Mouse (Mus musculus): ENCODE measurements around the gene Ntrk3. TPM values are rescaled to one million over a fixed set of nuclear protein-coding genes. Genes with fewer than 3 reads are reported as not detected.

The Ntrk3 gene
- total RNA-seq, 1 experiment from 2014 or later: 38.2 TPM

DNA sequence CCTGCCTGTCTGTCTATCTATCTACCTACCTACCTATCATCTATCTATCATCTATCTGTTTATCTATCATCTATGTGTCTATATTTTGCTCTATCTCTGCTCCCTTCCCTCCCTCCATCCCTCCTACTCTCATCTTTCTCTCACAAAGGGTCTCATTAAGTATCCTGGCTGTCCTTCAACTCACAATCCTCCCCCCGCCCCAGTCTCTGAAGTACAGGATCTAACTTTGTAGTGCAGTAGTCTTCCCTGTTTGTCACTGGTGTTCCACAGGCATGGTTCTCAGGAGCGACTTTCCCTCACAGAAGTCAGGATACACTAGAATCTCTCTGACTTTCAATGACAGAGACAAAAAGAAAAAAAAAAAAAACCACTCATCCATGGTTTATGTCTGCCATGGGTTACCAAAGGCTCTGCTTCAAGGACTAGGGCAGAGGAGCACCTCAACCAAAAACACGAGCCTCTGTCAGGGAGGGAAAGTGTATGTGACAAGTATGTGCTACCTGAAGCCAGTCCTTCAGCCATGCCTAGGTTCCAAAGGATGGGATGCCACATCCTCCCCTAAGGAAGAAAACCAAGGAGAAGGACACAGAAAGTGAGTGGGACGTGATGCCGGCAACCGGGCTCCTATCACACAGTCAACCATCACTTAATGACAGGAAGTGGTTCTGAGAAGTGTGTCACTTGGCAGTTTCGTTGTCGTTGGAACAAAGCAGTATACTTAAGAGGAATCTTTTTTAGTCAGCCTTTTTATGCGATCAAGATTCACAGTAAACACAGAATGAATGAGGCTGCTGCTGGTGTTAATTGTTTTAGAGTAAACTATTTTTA lies 16.6 kb downstream of the Ntrk3 start:
- DNase-seq: no peak

DNA sequence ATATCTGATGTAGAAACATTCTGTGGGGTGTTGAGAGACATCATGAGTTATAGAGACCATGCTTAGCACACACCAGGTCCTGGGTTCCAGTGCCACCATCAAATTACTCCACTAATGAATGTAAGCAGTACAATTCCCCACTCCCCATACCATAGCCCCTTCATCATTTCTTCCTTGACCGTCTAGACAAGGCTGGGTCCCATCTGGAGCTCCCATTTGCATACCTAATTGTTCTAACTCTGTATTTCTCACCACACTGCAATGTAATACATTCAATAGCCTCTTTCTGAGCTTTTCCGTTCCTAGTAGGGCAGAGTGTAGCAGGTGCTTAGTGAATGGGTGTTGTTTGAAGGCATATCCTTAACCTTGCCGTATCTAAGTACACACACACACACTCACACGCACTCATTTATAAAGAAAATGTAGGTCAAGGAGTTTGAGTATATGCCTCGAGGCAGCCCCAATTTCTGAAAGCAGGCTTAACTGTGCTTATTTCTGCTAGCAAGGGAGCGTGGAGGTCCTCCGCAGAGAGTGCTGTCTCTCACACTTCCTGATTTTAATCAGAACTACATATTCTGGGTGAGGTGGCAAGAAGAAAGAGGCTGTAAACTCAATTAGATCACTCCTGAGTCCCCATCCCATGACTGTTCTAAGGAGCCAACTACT lies 17.9 kb downstream of the Ntrk3 start:
- DNase-seq: no peak

DNA sequence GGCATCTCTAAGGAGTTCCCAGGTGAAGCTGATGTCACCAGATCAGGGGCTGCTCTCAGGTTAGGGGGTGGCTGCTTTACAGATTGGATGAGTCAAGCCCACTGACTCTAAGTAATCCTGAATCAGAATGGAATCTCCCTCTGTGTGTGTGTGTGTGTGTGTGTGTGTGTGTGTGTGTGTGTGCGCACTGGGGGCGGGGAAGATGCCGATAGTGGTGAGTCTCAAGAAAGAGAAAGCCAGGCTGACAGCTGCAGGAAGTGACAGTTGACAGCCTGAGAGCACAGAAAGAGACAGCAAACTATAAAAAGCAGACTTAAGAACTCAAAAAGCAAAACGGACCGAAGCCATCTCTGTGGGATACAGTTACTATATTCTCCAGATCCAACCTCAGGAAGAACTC lies 18.7 kb downstream of the Ntrk3 start:
- DNase-seq: no peak

DNA sequence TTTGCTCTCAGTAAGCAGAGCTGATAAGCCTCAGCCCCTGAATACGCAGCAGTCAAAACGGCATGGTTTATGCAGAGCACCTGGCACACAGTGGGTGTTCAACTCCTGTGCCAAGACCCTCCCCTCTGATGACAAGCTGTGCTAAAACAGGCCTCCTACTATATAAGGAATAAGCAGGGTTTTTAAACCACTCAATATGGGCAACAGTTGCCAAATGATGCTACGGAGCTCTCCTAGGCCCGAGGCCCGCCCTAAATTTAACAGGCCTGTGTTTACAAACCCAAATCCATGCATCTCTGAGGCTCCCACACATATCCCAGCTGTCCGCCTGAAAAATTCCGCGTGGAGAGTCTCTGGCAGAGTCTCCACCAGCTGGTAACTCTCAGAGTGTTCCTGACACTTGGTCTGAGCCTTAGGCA lies 19.6 kb downstream of the Ntrk3 start:
- no peak for DNase-seq

DNA sequence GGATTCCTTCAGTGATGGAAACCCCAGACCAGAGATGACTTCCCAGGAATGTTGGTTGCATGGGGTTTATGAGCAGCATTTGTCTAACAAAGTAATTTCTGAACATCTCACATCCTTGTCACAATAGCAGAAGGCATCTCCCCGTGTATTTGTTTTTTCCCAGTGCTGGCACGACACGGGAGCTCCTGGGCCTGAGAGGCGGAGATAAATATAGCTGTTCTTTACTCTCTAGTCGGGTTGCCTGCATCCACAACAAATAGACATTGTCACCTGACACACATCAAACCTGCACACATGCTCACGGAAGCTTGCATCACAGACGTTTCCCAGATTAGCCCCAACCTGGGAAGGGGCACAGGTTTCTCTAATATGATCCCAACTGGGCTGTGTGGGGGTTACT lies 30.1 kb downstream of the Ntrk3 start:
- no peak for DNase-seq

DNA sequence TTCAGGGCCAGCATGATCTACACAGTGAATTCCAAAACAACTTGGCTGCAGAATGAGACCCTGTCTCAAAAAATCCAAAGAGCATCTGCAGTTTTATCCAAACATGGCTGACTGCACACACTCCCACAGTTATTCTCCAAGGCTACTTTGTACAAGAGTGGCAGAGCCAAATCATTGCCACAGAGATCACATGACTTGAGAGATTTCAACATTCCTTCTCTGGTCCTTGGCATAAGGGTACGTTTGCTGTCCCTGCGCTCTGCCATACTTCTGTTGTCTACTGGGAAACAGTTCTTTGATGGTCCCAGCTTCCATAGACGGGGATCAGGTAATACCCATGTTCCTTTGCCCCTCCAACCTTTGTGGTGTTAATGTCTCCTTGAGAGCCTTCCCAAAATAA lies 30.7 kb downstream of the Ntrk3 start:
- peak; percentile 30 for DNase-seq

DNA sequence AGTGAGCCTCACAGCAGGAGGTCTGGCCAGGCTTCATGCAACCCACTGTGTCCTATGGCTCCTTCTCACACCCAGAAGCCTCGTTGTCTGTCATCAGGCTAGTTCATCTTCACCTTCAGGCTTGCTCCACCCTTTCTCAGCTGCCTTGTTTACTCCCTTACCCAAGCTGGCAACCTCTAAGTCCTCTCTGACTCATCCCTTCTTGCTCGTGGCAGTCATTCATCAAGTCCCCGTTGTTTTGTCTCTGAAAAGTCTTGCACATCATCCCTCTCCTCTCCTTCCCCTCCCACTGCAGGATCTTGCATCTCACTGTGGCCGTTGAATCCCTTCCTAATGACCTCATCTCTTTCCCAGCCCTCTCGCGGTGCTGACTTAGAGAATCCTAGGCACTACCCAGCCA lies 35.1 kb downstream of the Ntrk3 start:
- DNase-seq: no peak

DNA sequence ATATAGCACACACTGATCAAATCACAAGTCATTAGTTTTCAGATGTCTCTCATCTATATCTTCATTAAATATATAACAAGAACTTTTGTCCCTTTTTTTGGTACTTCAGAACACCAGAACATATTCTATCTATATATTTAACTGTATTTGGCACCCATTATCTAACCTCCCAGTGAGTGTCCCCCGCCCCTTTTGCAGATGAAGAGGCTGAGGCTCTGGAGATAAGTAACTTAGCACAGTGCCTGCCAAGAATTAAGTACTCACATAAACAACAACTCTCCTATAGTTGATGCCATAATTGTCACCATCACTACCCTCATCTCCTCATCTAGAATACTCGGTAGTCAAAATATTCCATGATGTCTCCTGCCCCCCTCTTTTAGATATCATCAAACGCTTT lies 42.6 kb downstream of the Ntrk3 start:
- no peak for DNase-seq

DNA sequence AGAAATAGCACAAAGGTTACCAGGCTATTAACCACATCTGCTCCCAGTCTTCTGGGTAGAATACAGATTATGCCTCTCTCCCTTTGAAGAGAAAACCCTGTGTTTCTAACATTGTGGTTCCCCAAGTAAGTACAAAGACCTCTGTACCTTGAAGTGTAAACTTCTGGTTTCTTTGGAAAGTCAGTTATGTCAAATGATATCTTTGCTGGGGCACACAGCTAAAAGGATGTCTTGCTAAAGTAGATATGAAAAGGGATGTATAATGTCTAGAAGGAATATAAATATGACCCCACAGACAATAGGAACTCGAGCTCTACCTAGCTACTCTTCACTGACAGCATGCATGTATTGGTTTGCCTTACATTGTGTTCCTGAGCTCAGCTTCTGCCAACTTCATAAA lies 44.7 kb downstream of the Ntrk3 start:
- no peak for DNase-seq

DNA sequence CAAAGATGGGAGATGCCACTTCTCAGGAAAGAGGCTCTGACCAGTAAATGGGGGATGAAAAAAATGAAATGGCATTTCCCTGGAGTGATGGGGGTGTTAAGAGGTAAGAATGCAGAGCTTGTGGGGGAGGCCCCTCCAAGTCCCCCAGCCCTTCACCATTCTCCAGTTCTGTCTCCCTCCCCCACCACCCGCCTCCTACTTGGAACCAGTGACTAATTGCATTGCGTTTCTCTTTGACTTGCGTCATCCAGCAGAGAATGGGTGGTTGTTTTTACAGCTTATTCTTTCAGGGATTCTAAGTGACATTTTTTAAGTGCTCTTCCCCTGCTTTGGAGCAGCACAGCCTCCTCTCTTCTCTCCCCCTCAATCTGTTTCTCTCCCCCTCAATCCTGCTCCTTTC lies 46.9 kb downstream of the Ntrk3 start:
- DNase-seq: peak; percentile 15

DNA sequence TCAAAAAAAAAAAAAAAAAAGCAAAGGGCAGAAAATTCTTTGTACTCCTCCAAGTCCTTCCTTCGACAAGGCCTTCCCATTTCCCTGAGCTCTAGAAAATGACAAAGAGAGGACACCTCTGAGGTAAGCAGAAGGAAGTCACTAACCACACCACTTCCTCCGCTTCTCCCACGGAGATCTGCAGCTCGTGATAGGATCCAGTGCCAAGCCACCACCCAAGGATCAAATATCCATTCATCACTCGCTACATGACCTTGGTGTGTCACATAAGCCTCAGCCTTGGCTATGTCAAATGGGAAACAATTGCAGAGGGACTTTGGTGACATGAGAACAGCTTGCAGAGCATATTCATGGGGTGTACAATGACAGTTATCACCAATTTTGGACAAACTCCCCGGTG lies 52.9 kb downstream of the Ntrk3 start:
- DNase-seq: peak; percentile 74

DNA sequence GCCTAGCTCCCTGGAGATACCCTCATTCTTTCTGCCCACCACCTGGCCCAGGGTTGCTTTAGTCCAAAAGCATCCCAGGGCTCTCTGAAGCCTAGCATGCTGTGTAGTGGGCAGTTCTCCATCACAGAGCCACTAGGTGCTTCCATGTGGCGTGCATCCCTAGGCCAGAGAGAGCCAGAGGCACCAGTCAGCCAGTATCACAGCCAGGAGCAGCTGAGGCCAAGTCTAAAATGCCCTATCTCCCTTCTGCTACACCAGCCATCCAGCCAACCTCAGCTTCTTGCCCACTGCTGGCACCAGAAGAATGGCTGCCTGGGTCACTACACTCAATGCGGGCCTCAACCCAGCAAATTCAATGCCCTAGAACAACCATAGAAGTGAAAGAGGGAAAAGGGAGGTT lies 56.9 kb downstream of the Ntrk3 start:
- DNase-seq: no peak

DNA sequence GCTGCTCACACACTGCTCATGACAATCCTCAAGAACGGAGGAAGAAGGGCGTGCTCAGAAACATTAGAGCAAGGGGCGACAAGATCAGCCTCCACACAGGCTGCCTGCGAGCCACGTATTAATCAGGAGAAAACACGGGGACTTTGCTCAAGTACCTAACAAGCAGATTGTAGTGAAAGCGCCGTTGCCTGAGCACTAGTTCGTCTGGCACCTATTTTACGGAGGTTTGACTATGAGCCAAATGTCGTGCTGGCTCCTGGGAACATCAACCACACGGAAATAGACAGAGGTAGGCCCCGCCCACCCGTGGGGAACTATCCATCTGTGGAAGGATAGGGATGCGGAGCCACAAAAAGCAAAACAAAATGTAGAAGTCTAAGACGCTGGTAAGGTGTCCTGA lies 68.4 kb downstream of the Ntrk3 start:
- no peak for DNase-seq

DNA sequence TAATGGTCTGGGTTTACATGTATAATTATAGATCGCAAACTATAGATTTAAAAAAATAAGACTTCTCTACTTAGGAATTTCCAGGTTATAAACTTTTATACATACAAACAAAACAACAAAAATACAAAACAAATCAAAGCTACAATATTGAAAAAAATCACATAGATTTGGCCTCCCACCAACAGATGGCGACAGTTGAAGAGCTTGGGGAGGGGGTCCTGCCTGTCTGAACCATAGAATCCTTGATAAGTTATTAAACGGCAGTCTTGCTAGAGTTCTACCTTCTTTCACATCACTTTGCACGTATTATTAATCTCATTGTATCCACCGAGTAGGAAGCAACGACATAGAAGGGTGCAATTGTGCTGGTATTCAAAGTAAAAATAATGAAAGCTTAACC lies 68.9 kb downstream of the Ntrk3 start:
- DNase-seq: no peak

DNA sequence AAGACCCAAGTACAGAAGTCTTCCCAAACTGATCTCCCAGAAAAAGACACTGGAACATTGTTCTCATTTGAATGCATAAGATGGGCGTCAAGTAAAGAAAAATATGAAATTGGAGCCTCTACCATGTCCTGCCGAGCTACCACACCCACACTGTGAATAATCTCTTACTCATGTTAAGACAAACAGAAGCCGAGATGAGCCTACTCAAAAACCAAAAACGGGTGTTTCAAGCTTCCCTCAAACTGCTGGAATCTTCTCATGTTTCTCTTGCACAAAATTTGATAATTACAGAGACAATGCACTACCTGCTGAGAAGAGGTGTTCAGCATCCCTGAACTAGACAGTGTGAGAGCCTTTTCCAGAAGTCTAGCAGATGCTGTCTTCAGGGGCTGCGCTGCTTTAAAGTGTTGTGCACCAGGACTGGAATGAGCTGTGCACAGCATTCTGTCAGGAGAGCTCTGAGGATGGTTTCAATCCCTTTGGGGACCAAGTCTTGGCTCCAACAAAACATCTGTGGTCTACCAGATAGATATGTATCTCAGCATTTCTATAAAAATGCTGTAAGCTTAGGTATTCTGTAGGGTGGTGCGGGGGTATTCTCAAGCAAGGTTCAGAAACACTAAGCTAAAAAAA lies 69.7 kb downstream of the Ntrk3 start:
- DNase-seq: no peak

DNA sequence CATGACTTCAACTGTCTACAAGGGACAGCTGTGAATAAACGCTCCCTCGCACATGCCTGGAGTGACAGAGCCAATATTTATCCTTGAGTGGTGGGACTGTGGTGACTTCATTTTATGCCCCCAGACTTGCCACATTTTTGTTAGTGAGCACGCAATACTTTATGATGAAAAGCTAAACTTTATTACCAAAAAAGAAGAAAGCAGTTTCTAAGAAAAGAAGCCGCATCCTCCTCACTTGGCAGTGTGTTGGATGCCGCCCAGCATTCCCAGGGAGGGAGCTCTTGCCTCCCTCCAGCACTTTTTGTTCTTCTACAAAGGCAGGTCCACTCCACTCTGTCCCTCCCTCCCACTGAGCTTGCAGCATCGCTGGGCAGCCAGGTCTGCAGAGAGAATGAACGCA lies 77.0 kb downstream of the Ntrk3 start:
- DNase-seq: no peak

DNA sequence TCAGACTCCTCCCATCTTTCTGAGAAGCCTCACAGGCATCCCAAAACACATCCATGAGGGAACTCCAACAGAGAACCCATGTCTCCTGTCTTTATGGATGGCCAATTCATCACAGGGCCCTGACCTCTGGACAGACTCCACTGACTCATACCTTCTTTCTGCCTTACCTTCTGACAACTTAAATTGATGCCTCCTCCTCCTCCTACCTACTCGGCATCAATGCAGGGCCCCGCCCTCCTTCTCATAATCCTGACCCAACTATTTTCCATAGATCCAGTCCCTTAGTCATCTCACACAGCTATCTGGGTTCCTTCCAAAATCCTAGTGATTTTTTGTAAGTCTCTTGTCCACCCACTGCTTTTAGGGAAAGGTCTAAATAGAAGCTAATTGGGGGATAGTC lies 78.0 kb downstream of the Ntrk3 start:
- no peak for DNase-seq

DNA sequence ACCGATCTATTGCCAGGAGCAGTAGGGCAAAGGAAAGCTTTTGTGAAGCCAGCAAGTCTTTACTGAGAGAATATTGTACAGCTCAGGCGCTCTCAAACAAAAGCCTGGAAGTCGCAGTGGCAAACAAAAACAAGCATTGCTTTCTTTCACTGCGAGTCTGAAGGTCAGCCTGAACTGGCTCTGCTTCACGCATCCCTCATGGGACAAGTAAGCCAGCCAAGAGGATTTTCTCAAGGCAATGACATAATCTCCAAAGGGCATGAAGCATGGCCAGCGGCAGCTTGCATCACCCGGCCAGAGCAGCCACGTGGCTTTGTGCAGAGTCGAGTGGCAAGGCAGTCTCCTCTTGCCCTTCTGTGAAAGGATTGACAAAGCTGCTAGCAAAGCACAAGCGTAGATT lies 79.8 kb downstream of the Ntrk3 start:
- peak; percentile 87 for DNase-seq

DNA sequence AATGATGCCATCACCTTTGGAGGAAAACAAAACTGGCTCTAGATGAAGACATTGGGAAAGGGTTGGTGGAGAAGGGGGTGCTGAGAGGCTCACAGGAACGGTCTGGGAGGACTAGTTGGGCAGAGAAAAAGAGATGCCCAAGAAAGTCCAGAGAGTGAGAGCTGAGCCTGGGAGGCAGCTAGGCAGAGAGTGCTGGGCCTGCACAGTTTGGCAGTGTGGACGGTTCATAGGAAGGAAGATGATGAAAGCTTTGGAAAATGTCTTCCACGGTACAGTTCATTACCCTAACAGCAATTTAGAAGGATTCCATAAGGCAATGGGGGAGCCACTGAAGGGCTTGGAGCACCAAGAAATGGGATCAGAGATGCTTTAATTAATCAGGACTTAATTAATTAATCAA lies 81.6 kb downstream of the Ntrk3 start:
- DNase-seq: no peak

DNA sequence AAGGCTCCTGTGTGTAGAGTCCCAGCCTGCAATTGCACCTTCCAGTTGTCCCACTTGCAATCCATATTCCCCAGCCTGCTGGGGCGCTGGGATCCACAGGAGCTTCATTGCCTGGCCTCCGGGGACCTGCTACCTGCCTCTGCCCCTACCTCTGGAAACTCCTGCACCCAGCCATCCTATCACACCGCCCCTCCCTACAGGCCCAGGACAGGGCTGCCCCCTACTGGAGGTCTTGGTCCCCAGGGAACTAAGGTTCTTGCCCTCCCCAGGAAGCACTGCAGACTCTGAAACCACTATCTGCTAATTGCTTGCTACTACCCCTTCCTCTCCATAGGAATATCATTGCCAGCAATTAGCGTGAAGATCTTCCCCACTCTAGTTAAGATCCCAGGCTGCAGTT lies 84.1 kb downstream of the Ntrk3 start:
- no peak for DNase-seq

DNA sequence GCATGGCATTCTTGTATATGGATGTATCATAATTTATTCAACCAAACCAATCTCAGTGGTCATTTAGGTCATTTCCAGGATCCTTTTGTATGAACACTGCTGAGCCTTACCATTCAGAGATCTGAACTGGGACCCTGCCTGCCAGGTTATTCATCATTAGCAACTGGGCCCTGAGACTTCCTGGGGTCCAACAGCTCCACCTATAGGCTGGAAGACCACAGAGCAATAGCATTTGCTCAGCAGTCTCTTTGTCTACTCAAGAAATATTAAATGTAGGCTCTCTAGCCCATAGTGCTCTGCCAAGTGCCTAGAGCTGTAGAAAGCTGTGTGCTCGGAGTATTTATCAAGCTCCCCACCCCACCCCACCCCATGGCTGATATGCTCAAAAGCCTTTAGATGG lies 85.5 kb downstream of the Ntrk3 start:
- DNase-seq: no peak

DNA sequence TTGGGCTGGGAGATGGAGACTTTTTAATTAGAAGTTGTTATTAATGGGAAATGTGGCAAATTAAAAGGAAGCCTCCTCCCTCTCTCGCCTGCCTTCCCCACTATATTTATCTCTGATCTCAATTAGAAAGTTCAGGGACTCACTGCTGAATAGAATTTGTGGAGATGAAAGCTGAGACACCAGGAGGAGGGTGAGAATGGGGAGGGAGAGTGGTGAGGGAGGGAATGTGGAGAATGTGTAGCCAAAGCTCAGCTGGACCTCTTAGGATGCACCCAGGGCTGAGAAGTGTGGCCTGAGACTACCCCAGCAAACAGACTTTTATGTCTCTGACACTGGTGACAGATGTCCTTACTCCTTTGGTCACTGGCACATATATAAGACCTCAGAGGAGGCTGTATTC lies 86.3 kb downstream of the Ntrk3 start:
- no peak for DNase-seq

DNA sequence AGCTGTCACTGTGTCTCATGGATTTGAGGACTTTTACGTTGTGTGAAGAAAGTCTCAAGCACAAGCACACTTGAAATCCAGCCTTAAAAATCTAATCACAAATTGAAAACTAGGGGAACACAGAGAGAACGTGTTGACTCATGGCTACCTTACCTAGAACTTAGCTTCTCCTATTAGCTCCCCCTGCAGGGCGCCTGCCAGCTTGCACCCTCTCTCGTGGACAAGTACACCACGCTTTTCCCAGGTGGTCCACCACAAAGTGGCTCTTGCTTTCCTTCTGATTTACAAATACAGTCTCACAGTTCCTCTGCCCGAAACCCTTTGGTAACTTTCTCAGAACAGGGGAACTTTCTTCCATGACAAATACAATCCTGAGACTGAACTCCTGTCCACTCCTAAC lies 94.1 kb downstream of the Ntrk3 start:
- peak; percentile 43 for DNase-seq

DNA sequence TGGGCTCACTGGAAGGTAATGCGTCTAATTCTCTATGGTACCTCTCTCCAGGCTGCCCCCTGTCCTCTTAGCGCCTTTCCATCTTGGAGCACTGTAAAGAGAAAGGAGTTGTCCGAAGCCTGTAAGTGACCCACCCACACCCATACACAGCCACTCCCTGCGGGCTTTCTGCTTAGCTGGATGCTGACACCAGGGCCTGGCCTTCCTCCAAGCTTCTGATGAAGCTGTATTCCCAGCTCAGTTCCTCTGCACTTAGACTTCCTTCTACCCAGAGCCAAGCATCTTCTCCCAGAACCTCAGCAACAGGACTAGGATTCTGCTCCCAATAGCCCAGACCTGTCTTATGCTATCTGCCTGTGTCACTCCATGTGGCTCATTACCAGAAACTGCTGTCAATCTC lies 114.1 kb downstream of the Ntrk3 start:
- peak; percentile 38 for DNase-seq
